Mouse (Mus musculus): ENCODE measurements at regions not wholly inside any gene's neighbourhood (a gene's known extent, or its start where the extent isn't known, plus 50 kb on each side); places are given as distances from the start of the nearest gene placed in this dataset.

DNA sequence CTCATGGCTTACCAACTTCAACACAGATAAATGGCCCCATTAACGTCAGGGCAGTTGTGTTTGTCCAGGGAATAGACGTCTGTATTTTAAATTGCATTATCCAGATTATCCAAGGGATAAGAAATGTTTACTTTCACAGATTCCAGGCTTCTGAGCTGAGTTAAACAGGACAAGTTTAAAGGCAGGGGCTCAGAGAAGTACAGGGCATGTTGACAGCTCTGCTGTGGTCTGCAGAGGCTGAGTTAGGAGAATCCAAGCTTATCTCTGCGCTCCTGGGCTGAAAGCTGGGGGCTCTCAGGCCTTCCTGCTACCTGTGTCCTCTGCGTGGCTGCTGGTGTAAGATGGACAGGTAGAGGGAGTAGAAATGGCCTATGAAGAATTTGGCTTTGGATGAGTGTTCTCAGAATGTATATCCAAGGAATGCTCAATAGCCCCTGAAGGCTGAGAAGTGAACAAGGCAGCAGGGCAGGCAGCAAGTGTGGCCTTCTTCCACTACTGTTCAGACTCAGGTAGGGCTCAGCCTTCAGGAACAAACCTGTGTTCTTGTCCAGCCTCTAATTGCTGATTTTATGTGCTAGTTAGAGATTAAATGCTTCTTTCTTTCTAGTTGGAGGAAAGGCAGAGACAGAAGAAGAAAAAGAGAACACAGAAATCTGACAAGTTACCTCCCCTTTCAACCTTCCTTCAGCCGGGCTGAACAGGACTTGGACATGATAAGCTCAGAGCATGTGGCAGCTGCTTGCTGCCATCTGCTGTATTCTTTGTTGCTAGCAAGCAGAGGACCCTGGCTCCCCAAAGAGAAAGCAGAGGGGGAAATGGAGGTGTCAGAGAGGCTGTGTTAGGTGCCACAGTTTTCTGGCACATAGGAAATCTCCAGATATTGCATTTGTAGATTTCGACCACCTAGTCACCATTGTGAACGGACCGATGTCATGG lies 77.9 kb upstream of the Grem2 start:
- peak; percentile 42; the same call in 1 of the 2 replicates for TF ChIP-seq GATA4 (IDR thresholded peaks at IDR 0.05; ENCODE audit: insufficient replicate concordance, low read length)

- no peak for TF ChIP-seq GATA4 (IDR thresholded peaks at IDR 0.05; ENCODE audit: insufficient replicate concordance, low read length)
Observed at GRCm38 (mm10) chr1:174992520-174992919, 70.9 kb upstream of the Grem2 start.

DNA sequence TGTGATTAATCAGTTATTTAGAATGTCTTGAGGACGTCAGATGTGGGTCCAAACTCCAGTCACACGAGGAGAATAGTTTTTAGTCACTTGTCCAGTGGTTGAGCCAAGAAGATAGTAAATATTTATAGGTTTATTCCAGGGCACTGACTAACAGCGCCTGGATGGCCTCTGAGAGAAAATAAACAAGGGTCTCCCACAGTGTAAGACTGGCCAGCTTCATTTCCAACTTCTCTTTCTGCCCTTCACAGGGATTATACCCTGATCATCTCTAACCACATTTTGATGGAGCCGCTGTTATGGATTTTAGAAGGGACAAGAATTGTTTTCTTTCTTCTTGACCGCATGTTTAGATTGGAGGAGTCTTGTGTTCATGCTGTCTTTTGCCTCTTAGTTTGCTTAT lies 67.0 kb upstream of the Grem2 start:
- TF ChIP-seq GATA4 (IDR thresholded peaks at IDR 0.05; ENCODE audit: insufficient replicate concordance, low read length): no peak

DNA sequence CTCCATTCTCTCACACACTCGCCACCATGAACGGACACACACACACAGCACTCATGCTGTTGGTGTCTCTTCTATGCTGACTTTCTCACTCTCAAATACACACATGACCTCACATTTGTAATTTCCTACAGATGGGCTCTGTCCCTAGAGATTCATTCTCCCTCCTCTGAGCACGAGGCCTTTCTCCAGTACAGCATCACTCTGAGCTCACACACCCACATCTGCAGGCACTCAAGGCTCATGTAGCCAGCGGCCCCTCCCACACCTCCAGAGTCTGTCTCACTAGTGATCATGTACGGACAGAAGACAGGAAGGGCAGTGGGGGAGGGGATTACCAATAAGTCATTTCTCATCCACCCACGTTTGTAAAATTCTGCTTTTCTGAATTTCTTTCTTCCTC lies 50.3 kb upstream of the Grem2 start:
- no peak for TF ChIP-seq GATA4 (IDR thresholded peaks at IDR 0.05; ENCODE audit: insufficient replicate concordance, low read length)

Data from liver, adult (tissue).